Mouse (Mus musculus) megakaryocyte, adult 5-6 weeks (primary cell): ENCODE measurements around the gene Fam122b. TPM values are rescaled to one million over a fixed set of nuclear protein-coding genes. Genes with fewer than 3 reads are reported as not detected.

Experiments used
- ATAC-seq: 2 replicates; pipeline ENCODE4 v1.8.0; 2016; ENCODE audit warnings: mild to moderate bottlenecking, inconsistent platforms; ENCODE audit not compliant: poor library complexity, severe bottlenecking
- total RNA-seq, 2 experiments: library from RNA; stranded (forward) in 1 of 2; stranded (reverse) in 1 of 2; fragments of 153-499, 151-499 nt in 1 of 2; fragments of 221-1000, 200-1000 nt in 1 of 2; gene quantifications; 2 replicates each; pipeline versions ENCODE4 v1.2.3 to v1.2.4; 2015 to 2017

Fam122b gene
- total RNA-seq, 2 experiments from 2014 or later = 5.6 to 13.6 TPM

- no peak for ATAC-seq
These were observed 68.0 kb downstream of the Fam122b start for GRCm38 (mm10) chrX:53201616-53202015.

GRCm38 (mm10) chrX:53197681-53198080 lies 71.9 kb downstream of the Fam122b start:
- ATAC-seq = no peak

GRCm38 (mm10) chrX:53196392-53196791 lies 73.2 kb downstream of the Fam122b start:
- ATAC-seq = no peak

Other genes starting within 250 kb of the Fam122b start
- gene Plac1, start 29.7 kb downstream of the Fam122b start, total RNA-seq (2015) = not detected in 2 replicates
- not detected in 2 replicates for gene Plac1, start 29.7 kb downstream of the Fam122b start, total RNA-seq (2017)
- not detected in 2 replicates for gene Fam122c, start 3.6 kb upstream of the Fam122b start, total RNA-seq (2015)
- not detected in 2 replicates for gene Fam122c, start 3.6 kb upstream of the Fam122b start, total RNA-seq (2017)
- 37.9 and 40.4 TPM in 2 replicates for gene Mospd1, start 100.7 kb upstream of the Fam122b start, total RNA-seq (2015)
- 27.2 and 32.6 TPM in 2 replicates for gene Mospd1, start 100.7 kb upstream of the Fam122b start, total RNA-seq (2017)
- not detected in 2 replicates for gene Etd, start 165.1 kb upstream of the Fam122b start, total RNA-seq (2015)
- not detected in 2 replicates for gene Etd, start 165.1 kb upstream of the Fam122b start, total RNA-seq (2017)